Mouse (Mus musculus) hindbrain, embryonic 16.5 days (tissue): ENCODE data around the gene Ndufs3. TPM values are rescaled to one million over a fixed set of nuclear protein-coding genes. Genes with fewer than 3 reads are reported as not detected.
A peak's percentile ranks its signal among the peaks of the same experiment; 100 is the strongest.

Experiments
- ATAC-seq: fragments of 200-750 bp; cut with Nextera tagmentation; 2 replicates; pipeline ENCODE4 v1.8.0; 2017; ENCODE audit warnings: moderate TSS enrichment, moderate library complexity
- H3K27ac ChIP-seq: fragments of 300-500 bp; sonication (generic); 2 replicates; pipeline ENCODE4 v1.5.1; 2014; ENCODE audit warnings: low read depth, mild to moderate bottlenecking, control low read depth, low read length, moderate library complexity
- H3K27me3 ChIP-seq: fragments of 300-500 bp; sonication (generic); replicated peaks from 2 replicates; pipeline ENCODE4 v1.6.1; 2014; ENCODE audit warnings: low read length; ENCODE audit not compliant: control insufficient read depth, insufficient read depth
- H3K36me3 ChIP-seq: fragments of 300-500 bp; sonication (generic); 2 replicates; pipeline ENCODE4 v1.6.1; 2014; ENCODE audit warnings: mild to moderate bottlenecking, low read length, moderate library complexity, mixed read lengths; ENCODE audit not compliant: control insufficient read depth, insufficient read depth
- H3K4me1 ChIP-seq: fragments of 300-500 bp; sonication (generic); 2 replicates; pipeline ENCODE4 v1.6.1; 2014; ENCODE audit warnings: low read depth, low read length; ENCODE audit not compliant: control insufficient read depth, insufficient read depth
- H3K4me2 ChIP-seq: fragments of 300-500 bp; sonication (generic); 2 replicates; pipeline ENCODE4 v1.6.1; 2014; ENCODE audit warnings: mild to moderate bottlenecking, low read length, control low read depth, moderate library complexity
- H3K4me3 ChIP-seq: fragments of 300-500 bp; sonication (generic); 2 replicates; pipeline ENCODE4 v1.5.1; 2014; ENCODE audit warnings: mild to moderate bottlenecking, low read length, control low read depth, moderate library complexity
- H3K9ac ChIP-seq: fragments of 300-500 bp; sonication (generic); 2 replicates; pipeline ENCODE4 v1.6.1; 2014; ENCODE audit warnings: low read depth, mild to moderate bottlenecking, control low read depth, low read length, moderate library complexity
- H3K9me3 ChIP-seq: fragments of 300-500 bp; sonication (generic); 2 replicates; pipeline ENCODE4 v1.6.1; 2014; ENCODE audit warnings: mild to moderate bottlenecking, low read length, moderate library complexity; ENCODE audit not compliant: control insufficient read depth
- WGBS: fragments of 180-500 bp; shearing (Covaris S2); extraction: QIAGEN DNeasy Blood & Tissue Kit; methylation state at CpG from one replicate; pipeline ENCODE4 v1.1.7; 2014; 5-methylcytosine and 5-hydroxymethylcytosine counted together
- polyA plus RNA-seq: library from polyadenylated mRNA; unstranded; fragments of >200 nt; fragmentation: Nextera tagmentation; extraction: Ambion mirVana; gene quantifications from 2 replicates; pipeline ENCODE4 v1.2.1, GENCODE M21; 2015

Gene Ndufs3
- polyA plus RNA-seq, 1 experiment from 2014 or later, result 244 TPM

- H3K4me2 ChIP-seq, result no peak overlapping the region
- ATAC-seq, result no peak
- H3K4me1 ChIP-seq, result no peaks in the 10 kb centered on the region
- no peaks in the 10 kb centered on the region for H3K27me3 ChIP-seq
- H3K9ac ChIP-seq, result no peak overlapping the region
- H3K9me3 ChIP-seq, result no peaks in the 10 kb centered on the region
- H3K36me3 ChIP-seq, result no peaks in the 10 kb centered on the region
- no peak overlapping the region for H3K4me3 ChIP-seq
- WGBS, result 83% methylated on average over 2 of the region's 2 CpGs
- H3K27ac ChIP-seq, result no peak overlapping the region
Measured at GRCm38 (mm10) chr2:90932273-90932672, 27.6 kb upstream of the Ndufs3 start.

- ATAC-seq, result no peak
- Histone ChIP-seq H3K4me1 (no peaks in the 10 kb centered on the region), H3K9me3 (no peaks in the 10 kb centered on the region), H3K9ac (no peak overlapping the region), H3K27me3 (no peaks in the 10 kb centered on the region), H3K36me3 (no peaks in the 10 kb centered on the region), H3K4me2 (no peak overlapping the region), H3K4me3 (no peak overlapping the region), H3K27ac (no peak overlapping the region)
- WGBS, result 79% methylated on average over 8 of the region's 8 CpGs
Measured at GRCm38 (mm10) chr2:90931829-90932228, 27.2 kb upstream of the Ndufs3 start.

GRCm38 (mm10) chr2:90928566-90928965 lies 23.9 kb upstream of the Ndufs3 start:
- Histone ChIP-seq H3K4me2 (no peak overlapping the region), H3K9me3 (no peaks in the 10 kb centered on the region), H3K27ac (no peak overlapping the region), H3K27me3 (no peaks in the 10 kb centered on the region), H3K4me1 (no peaks in the 10 kb centered on the region), H3K9ac (no peak overlapping the region), H3K4me3 (no peak overlapping the region), H3K36me3 (no peaks in the 10 kb centered on the region)
- 89% methylated on average over 13 of the region's 13 CpGs for WGBS
- ATAC-seq, result no peak

DNA sequence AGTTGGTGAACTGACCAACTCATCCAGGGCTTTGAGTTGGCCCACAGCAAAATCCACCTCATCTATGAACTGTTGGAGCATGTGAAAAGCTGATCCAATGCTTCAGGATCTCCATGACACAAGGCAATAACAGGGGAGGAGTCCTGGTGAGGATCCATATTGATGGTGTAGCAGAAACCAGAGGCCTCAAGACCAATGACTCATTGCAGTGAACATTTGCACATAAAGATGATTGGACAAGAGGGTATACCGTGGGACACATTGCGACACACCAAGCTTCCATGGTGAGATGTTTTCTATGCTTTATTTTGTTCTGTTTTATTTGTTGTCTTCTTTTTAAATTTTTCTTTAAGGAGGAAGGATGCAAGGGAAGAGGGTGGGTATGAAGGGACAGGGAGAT lies 18.0 kb upstream of the Ndufs3 start:
- WGBS, result 92% methylated on average over 2 of the region's 2 CpGs
- H3K4me1 ChIP-seq, result peaks cover 5% of the 10 kb centered on the region
- ATAC-seq, result no peak
- no peaks in the 10 kb centered on the region for H3K9me3 ChIP-seq
- no peaks in the 10 kb centered on the region for H3K36me3 ChIP-seq
- no peak overlapping the region for H3K4me3 ChIP-seq
- no peak overlapping the region for H3K4me2 ChIP-seq
- no peaks in the 10 kb centered on the region for H3K27me3 ChIP-seq
- no peak overlapping the region for H3K9ac ChIP-seq
- no peak overlapping the region for H3K27ac ChIP-seq

- H3K4me3 ChIP-seq, result no peak overlapping the region
- no peaks in the 10 kb centered on the region for H3K27me3 ChIP-seq
- peaks cover 12% of the 10 kb centered on the region for H3K4me1 ChIP-seq
- H3K4me2 ChIP-seq, result no peak overlapping the region
- no peak overlapping the region for H3K9ac ChIP-seq
- H3K27ac ChIP-seq, result no peak overlapping the region
- H3K9me3 ChIP-seq, result no peaks in the 10 kb centered on the region
- 88% methylated on average over 1 of the region's 1 CpGs for WGBS
- no peaks in the 10 kb centered on the region for H3K36me3 ChIP-seq
- ATAC-seq, result no peak
Measured at GRCm38 (mm10) chr2:90921178-90921577, 16.6 kb upstream of the Ndufs3 start.

- no peaks in the 10 kb centered on the region for H3K9me3 ChIP-seq
- H3K27ac ChIP-seq, result peak overlapping the region; percentile 91
- H3K27me3 ChIP-seq, result no peaks in the 10 kb centered on the region
- H3K36me3 ChIP-seq, result peaks cover 5% of the 10 kb centered on the region; the same call in 1 of the 2 replicates
- H3K9ac ChIP-seq, result peak overlapping the region; percentile 94
- peak; percentile 72 for ATAC-seq
- 10% methylated on average over 16 of the region's 16 CpGs for WGBS
- H3K4me1 ChIP-seq, result peaks cover 22% of the 10 kb centered on the region
- H3K4me3 ChIP-seq, result peak overlapping the region; percentile 64
- peak overlapping the region; percentile 67 for H3K4me2 ChIP-seq
Measured at GRCm38 (mm10) chr2:90917999-90918698, 13.5 kb upstream of the Ndufs3 start.

- Histone ChIP-seq H3K9ac (peak overlapping the region; percentile 94), H3K4me3 (peak overlapping the region; percentile 64), H3K4me2 (peak overlapping the region; percentile 67), H3K4me1 (peaks cover 22% of the 10 kb centered on the region), H3K27ac (peak overlapping the region; percentile 91), H3K27me3 (no peaks in the 10 kb centered on the region), H3K36me3 (peaks cover 5% of the 10 kb centered on the region; the same call in 1 of the 2 replicates), H3K9me3 (no peaks in the 10 kb centered on the region)
- peak; percentile 85 for ATAC-seq
- WGBS, result under 1% methylated on average over 58 of the region's 73 CpGs
Measured at GRCm38 (mm10) chr2:90917233-90917998, 12.8 kb upstream of the Ndufs3 start.

DNA sequence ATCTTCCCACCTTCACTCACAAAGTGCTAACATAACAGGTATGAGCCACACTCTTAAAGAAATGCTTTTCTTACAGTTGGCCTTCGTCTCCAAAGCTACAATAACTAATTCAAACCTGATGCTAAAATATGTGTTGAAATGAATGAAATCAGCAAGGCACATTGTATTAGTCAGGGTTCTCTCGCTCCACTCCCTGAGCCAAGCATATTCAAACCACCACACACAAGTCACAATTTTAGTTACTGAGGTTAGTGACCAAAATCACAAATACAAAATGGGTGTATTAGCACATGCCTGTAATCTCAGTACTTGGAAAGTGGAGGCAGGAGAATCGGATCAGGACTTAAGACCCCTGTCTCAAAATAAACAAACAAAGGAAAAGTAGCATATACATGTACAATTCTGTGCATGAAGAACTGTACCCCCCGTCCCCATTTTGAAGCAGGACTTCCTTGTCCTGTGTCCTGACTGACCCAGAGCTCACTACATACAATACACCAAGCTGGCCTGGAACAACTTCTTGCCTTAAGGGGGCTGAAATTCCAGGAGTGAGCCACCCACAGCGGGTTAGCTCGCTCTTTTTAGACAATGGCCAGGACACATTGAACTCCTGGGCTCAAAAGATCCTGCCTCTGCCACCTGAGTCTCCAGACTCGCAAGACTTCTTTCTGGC lies 12.1 kb upstream of the Ndufs3 start:
- H3K9ac ChIP-seq, result peak overlapping the region; percentile 94
- WGBS, result 27% methylated on average over 7 of the region's 7 CpGs
- peak; percentile 7 for ATAC-seq
- H3K4me1 ChIP-seq, result peaks cover 22% of the 10 kb centered on the region
- peak overlapping the region; percentile 91 for H3K27ac ChIP-seq
- H3K27me3 ChIP-seq, result no peaks in the 10 kb centered on the region
- no peaks in the 10 kb centered on the region for H3K9me3 ChIP-seq
- peak overlapping the region; percentile 67 for H3K4me2 ChIP-seq
- peak overlapping the region; percentile 64 for H3K4me3 ChIP-seq
- peaks cover 7% of the 10 kb centered on the region; the same call in 1 of the 2 replicates for H3K36me3 ChIP-seq

- peaks cover 16% of the 10 kb centered on the region; the same call in 1 of the 2 replicates for H3K36me3 ChIP-seq
- H3K4me1 ChIP-seq, result peaks cover 22% of the 10 kb centered on the region
- H3K27ac ChIP-seq, result no peak overlapping the region
- no peaks in the 10 kb centered on the region for H3K9me3 ChIP-seq
- H3K27me3 ChIP-seq, result no peaks in the 10 kb centered on the region
- WGBS, result 63% methylated on average over 1 of the region's 1 CpGs
- H3K4me2 ChIP-seq, result no peak overlapping the region; the same call in 1 of the 2 replicates
- no peak for ATAC-seq
- peak overlapping the region; percentile 12; the same call in 1 of the 2 replicates for H3K9ac ChIP-seq
- H3K4me3 ChIP-seq, result no peak overlapping the region
Measured at GRCm38 (mm10) chr2:90915516-90915915, 10.9 kb upstream of the Ndufs3 start.
